Mouse (Mus musculus) MEL (cell line): Measurements from ENCODE around the gene Kcnip1.

Experiments used
- CTCF ChIP-seq, 3 experiments: IDR thresholded peaks in 2 of 3; conservative IDR thresholded peaks in 1 of 3; 2 replicates each; pipeline ENCODE4 v1.5.1; 2011 to 2012; ENCODE audit warnings: low read length in 3 of 3, low read depth in 2 of 3, mild to moderate bottlenecking in 2 of 3, improper control_type of control experiment in 1 of 3, inconsistent platforms in 1 of 3, mixed read lengths in 1 of 3, moderate library complexity in 1 of 3; ENCODE audit not compliant: control insufficient read depth in 1 of 3, insufficient read depth in 1 of 3, poor library complexity in 1 of 3, severe bottlenecking in 1 of 3
- E2F4 ChIP-seq: IDR thresholded peaks from 2 replicates; pipeline ENCODE4 v1.6.1; 2011; ENCODE audit warnings: low read depth, low read length, improper control_type of control experiment, borderline replicate concordance
- EP300 ChIP-seq, 2 experiments: IDR thresholded peaks; 2 replicates each; pipeline ENCODE4 v1.6.1; 2011; ENCODE audit warnings: improper control_type of control experiment in 2 of 2, low read length in 2 of 2, low read depth in 1 of 2, mild to moderate bottlenecking in 1 of 2
- ETS1 ChIP-seq: IDR thresholded peaks from 2 replicates; pipeline ENCODE4 v1.6.1; 2012; ENCODE audit warnings: low read depth, mild to moderate bottlenecking, inconsistent platforms, low read length, improper control_type of control experiment, moderate library complexity
- GABPA ChIP-seq: IDR thresholded peaks from 2 replicates; pipeline ENCODE4 v1.6.1; 2012; ENCODE audit warnings: low read depth, mild to moderate bottlenecking, inconsistent platforms, low read length, improper control_type of control experiment, moderate library complexity
- GATA1 ChIP-seq: IDR thresholded peaks from 2 replicates; pipeline ENCODE4 v1.6.1; 2011; ENCODE audit warnings: low read depth, low read length, improper control_type of control experiment
- KAT2A ChIP-seq: conservative IDR thresholded peaks from 2 replicates; pipeline ENCODE4 v1.6.1; 2012; ENCODE audit warnings: low read depth, low read length, improper control_type of control experiment, inconsistent platforms
- MEF2A ChIP-seq: IDR thresholded peaks from 2 replicates; pipeline ENCODE4 v1.6.1; 2014; ENCODE audit warnings: low read depth, mild to moderate bottlenecking, inconsistent platforms, low read length, improper control_type of control experiment; ENCODE audit not compliant: poor library complexity, insufficient replicate concordance, severe bottlenecking; ENCODE audit errors: extremely low read depth
- RCOR1 ChIP-seq: IDR thresholded peaks from 2 replicates; pipeline ENCODE4 v1.6.1; 2012; ENCODE audit warnings: low read depth, mild to moderate bottlenecking, inconsistent platforms, low read length, improper control_type of control experiment
- TCF12 ChIP-seq: IDR thresholded peaks from 2 replicates; pipeline ENCODE4 v1.6.1; 2014; ENCODE audit warnings: low read depth, mild to moderate bottlenecking, inconsistent platforms, low read length, improper control_type of control experiment, moderate library complexity
- ZKSCAN1 ChIP-seq: IDR thresholded peaks from 2 replicates; pipeline ENCODE4 v1.6.1; 2012; ENCODE audit warnings: low read depth, mild to moderate bottlenecking, inconsistent platforms, low read length, improper control_type of control experiment, moderate library complexity
- ZMIZ1 ChIP-seq: IDR thresholded peaks from 2 replicates; pipeline ENCODE4 v1.6.1; 2012; ENCODE audit warnings: low read depth, mild to moderate bottlenecking, inconsistent platforms, low read length, improper control_type of control experiment, moderate library complexity
- ZNF384 ChIP-seq: IDR thresholded peaks from 2 replicates; pipeline ENCODE4 v1.6.1; 2012; ENCODE audit warnings: low read depth, mild to moderate bottlenecking, inconsistent platforms, low read length, improper control_type of control experiment

DNA sequence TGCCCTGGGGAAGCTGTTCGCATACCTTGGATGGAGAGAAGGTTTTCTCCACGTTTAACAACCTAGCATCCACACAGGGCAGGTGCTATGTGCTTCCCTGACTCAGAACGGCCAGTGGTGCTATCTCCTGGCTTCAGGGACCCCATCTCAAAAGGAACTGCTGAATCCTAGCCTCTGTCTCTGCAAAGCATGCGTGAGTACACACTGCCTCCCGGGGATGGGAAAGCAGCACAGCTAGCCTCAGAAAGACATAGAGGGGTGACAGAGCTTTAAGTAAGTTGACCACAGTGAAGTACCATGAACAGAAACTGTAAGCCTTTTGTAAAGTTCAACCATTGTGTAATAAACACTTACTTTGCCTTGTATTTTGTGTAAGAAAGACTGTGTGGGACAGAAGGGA is 544 bp upstream of the Kcnip1 start:
- TF ChIP-seq EP300 (IDR thresholded peaks at IDR 0.05; ENCODE audit: low read depth in 1 of 2, low read length in 2 of 2): no peak
- no peak for TF ChIP-seq ZKSCAN1
- TF ChIP-seq ZNF384: no peak
- TF ChIP-seq TCF12: no peak
- TF ChIP-seq CTCF (IDR thresholded peaks at IDR 0.05 in 2 of 3, conservative IDR thresholded peaks at IDR 0.05 in 1 of 3; ENCODE audit: control insufficient read depth in 1 of 3, insufficient read depth in 1 of 3, low read depth in 2 of 3, low read length in 3 of 3, poor library complexity in 1 of 3, severe bottlenecking in 1 of 3): no peak
- TF ChIP-seq GABPA: no peak
- TF ChIP-seq MEF2A: no peak
- TF ChIP-seq KAT2A: no peak
- no peak for TF ChIP-seq GATA1
- TF ChIP-seq ETS1: no peak
- TF ChIP-seq E2F4: no peak
- no peak for TF ChIP-seq RCOR1
- TF ChIP-seq ZMIZ1: no peak
